Mouse (Mus musculus) erythroblast, embryonic 14.5 days (primary cell): ENCODE measurements around the gene Palm3.

Experiments
- GATA1 ChIP-seq: IDR thresholded peaks from 2 replicates; pipeline ENCODE4 v1.6.1; 2012; ENCODE audit warnings: low read length, inconsistent platforms, mixed read lengths
- TAL1 ChIP-seq: IDR thresholded peaks from 3 replicates; pipeline ENCODE4 v1.6.1; 2012; ENCODE audit warnings: low read length, inconsistent platforms, mixed read lengths

DNA sequence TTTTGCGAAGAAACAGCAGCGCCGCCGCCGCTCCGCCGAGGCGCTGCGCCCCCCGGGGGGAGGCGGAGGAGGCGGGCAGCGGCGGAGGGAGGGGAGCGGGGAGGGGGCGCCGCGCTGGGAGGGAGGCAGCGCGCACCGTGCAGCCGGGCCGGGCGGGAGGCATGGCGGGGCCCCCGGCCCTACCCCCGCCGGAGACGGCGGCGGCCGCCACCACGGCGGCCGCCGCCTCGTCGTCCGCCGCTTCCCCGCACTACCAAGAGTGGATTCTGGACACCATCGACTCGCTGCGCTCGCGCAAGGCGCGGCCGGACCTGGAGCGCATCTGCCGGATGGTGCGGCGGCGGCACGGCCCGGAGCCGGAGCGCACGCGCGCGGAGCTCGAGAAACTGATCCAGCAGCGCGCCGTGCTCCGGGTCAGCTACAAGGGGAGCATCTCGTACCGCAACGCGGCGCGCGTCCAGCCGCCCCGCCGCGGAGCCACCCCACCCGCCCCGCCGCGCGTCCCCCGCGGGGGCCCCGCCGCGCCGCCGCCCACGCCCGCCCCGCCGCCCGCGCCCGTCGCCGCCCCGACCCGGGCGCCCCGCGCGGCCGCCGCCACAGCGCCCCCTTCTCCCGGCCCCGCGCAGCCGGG is 23.6 kb upstream of the Palm3 start, which contains the start of gene Samd1:
- TF ChIP-seq GATA1 (no peak), TAL1 (no peak)
